Mouse (Mus musculus) urinary bladder, postnatal 0 days (tissue): ENCODE data around the gene Olfr731. TPM values are rescaled to one million over a fixed set of nuclear protein-coding genes. Genes with fewer than 3 reads are reported as not detected.

Experiments
- polyA plus RNA-seq: library from polyadenylated mRNA; unstranded; fragments of >200 nt; fragmentation: Nextera tagmentation; extraction: Ambion mirVana; gene quantifications from 2 replicates; pipeline ENCODE4 v1.2.1, GENCODE M21; 2015

The Olfr731 gene
- polyA plus RNA-seq: not detected in 2 replicates

GRCm38 (mm10) chr14:50241766-50242165 is at the start of gene Olfr731:
Gene Olfr731 (minus strand): TSS chr14:50241866.

GRCm38 (mm10) chr14:50284106-50284505 is 42.4 kb upstream of the Olfr731 start, which contains the start of gene Olfr732:
Gene Olfr732 (minus strand): TSS chr14:50284206.

GRCm38 (mm10) chr14:50188098-50188497 is 53.6 kb downstream of the Olfr731 start, which contains the start of gene Olfr730:
Gene Olfr730 (minus strand): TSS chr14:50188198.

Other genes starting within 250 kb of the Olfr731 start
- gene Olfr725, start 201.5 kb downstream of the Olfr731 start, polyA plus RNA-seq: not detected in 2 replicates
- not detected in 2 replicates for gene Olfr726, start 150.9 kb downstream of the Olfr731 start, polyA plus RNA-seq
- not detected in 2 replicates for gene Olfr727, start 118.7 kb downstream of the Olfr731 start, polyA plus RNA-seq
- not detected in 2 replicates for gene Olfr728, start 99.2 kb downstream of the Olfr731 start, polyA plus RNA-seq
- gene Olfr729, start 89.0 kb downstream of the Olfr731 start, polyA plus RNA-seq: not detected in 2 replicates
- gene Olfr730, start 53.7 kb downstream of the Olfr731 start, polyA plus RNA-seq: not detected in 2 replicates
- gene Olfr732, start 42.3 kb upstream of the Olfr731 start, polyA plus RNA-seq: not detected in 2 replicates
- gene Olfr733, start 59.7 kb upstream of the Olfr731 start, polyA plus RNA-seq: not detected in 2 replicates
- not detected in 2 replicates for gene Olfr734, start 84.9 kb upstream of the Olfr731 start, polyA plus RNA-seq
- gene Olfr735, start 107.0 kb upstream of the Olfr731 start, polyA plus RNA-seq: not detected in 2 replicates
- gene Tlr11, start 116.0 kb upstream of the Olfr731 start, polyA plus RNA-seq: not detected in 2 replicates
- not detected in 2 replicates for gene Olfr736, start 139.3 kb upstream of the Olfr731 start, polyA plus RNA-seq
- not detected in 2 replicates for gene Olfr738, start 165.7 kb upstream of the Olfr731 start, polyA plus RNA-seq
- gene Olfr739, start 176.8 kb upstream of the Olfr731 start, polyA plus RNA-seq: not detected in 2 replicates
- gene Olfr740, start 203.7 kb upstream of the Olfr731 start, polyA plus RNA-seq: not detected in 2 replicates
- not detected in 2 replicates for gene Olfr741, start 230.9 kb upstream of the Olfr731 start, polyA plus RNA-seq